Mouse (Mus musculus) cortical plate, adult 2 months (tissue): Measurements from ENCODE around the gene Miga1. TPM values are rescaled to one million over a fixed set of nuclear protein-coding genes. Genes with fewer than 3 reads are reported as not detected.

Source experiments
- H3K27ac ChIP-seq: fragments of 200-500 bp; 2 replicates; pipeline ENCODE4 v1.5.1; 2012; ENCODE audit warnings: low read length, control low read depth, inconsistent platforms; ENCODE audit not compliant: insufficient read depth
- H3K4me1 ChIP-seq: fragments of 200-500 bp; 2 replicates; pipeline ENCODE4 v1.6.1; 2011; ENCODE audit warnings: low read length; ENCODE audit not compliant: control insufficient read depth, insufficient read depth
- H3K4me3 ChIP-seq: fragments of 200-500 bp; 2 replicates; pipeline ENCODE4 v1.5.1; 2011; ENCODE audit warnings: mild to moderate bottlenecking, low read length, control low read depth; ENCODE audit not compliant: insufficient read depth
- CTCF ChIP-seq: fragments of 200-500 bp; IDR thresholded peaks from 2 replicates; pipeline ENCODE4 v1.5.1; 2011; ENCODE audit warnings: mild to moderate bottlenecking, control low read depth, low read length; ENCODE audit not compliant: insufficient read depth; ENCODE audit errors: extremely low read depth
- POLR2A ChIP-seq: fragments of 200-500 bp; IDR thresholded peaks from 2 replicates; pipeline ENCODE4 v1.6.1; 2011; ENCODE audit warnings: mild to moderate bottlenecking, low read length, control low read depth; ENCODE audit not compliant: insufficient read depth; ENCODE audit errors: extremely low read depth
- polyA plus RNA-seq: library from polyadenylated mRNA; depleted of rRNA; stranded (reverse); fragments of >200 nt; gene quantifications from 2 replicates; pipeline ENCODE4 v1.2.3, GENCODE M21; 2012

Gene Miga1
- polyA plus RNA-seq, 1 experiment = 50.7 TPM

GRCm38 (mm10) chr3:152290175-152290798 lies 49.9 kb downstream of the Miga1 start:
- TF ChIP-seq POLR2A (no peak), CTCF (no peak)
- Histone ChIP-seq H3K27ac (no peak overlapping the region), H3K4me3 (no peak overlapping the region), H3K4me1 (no peaks in the 10 kb centered on the region; the same call in 1 of the 2 replicates)

GRCm38 (mm10) chr3:152288740-152289139 lies 51.5 kb downstream of the Miga1 start:
- TF ChIP-seq CTCF = no peak
- no peak for TF ChIP-seq POLR2A
- Histone ChIP-seq H3K4me1 (no peaks in the 10 kb centered on the region), H3K27ac (no peak overlapping the region), H3K4me3 (no peak overlapping the region)

DNA sequence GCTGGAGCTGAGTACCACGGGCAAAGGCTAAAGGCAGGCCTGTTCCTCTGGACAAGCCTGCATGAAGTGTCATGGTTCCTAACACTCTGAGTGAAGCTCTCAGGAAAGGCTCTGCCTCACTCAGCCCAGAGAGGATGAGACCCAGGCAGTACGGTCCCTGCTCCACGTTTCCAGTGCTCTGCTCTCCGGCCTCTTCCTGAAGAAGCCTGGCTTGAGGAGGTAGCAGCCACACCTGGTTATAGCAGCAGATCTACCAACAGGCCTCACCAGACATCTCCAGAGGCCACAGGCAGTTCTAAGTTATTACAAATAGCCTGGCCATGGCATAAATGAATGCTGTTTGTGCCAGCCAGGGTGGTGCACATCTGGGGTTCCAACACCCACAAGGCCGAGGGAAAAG lies 51.9 kb downstream of the Miga1 start:
- H3K4me3 ChIP-seq = no peak overlapping the region
- no peak overlapping the region for H3K27ac ChIP-seq
- no peaks in the 10 kb centered on the region for H3K4me1 ChIP-seq
- TF ChIP-seq CTCF (no peak), POLR2A (no peak)

GRCm38 (mm10) chr3:152287810-152288209 lies 52.4 kb downstream of the Miga1 start:
- TF ChIP-seq POLR2A (no peak), CTCF (no peak)
- Histone ChIP-seq H3K4me1 (no peaks in the 10 kb centered on the region), H3K4me3 (no peak overlapping the region), H3K27ac (no peak overlapping the region)

- Histone ChIP-seq H3K27ac (no peak overlapping the region), H3K4me1 (no peaks in the 10 kb centered on the region), H3K4me3 (no peak overlapping the region)
- TF ChIP-seq CTCF = no peak
- TF ChIP-seq POLR2A = no peak
Measured at GRCm38 (mm10) chr3:152284759-152285158, 55.4 kb downstream of the Miga1 start.

- Histone ChIP-seq H3K27ac (no peak overlapping the region), H3K4me3 (no peak overlapping the region), H3K4me1 (no peaks in the 10 kb centered on the region)
- TF ChIP-seq POLR2A (no peak), CTCF (no peak)
Measured at GRCm38 (mm10) chr3:152284306-152284705, 55.9 kb downstream of the Miga1 start.

DNA sequence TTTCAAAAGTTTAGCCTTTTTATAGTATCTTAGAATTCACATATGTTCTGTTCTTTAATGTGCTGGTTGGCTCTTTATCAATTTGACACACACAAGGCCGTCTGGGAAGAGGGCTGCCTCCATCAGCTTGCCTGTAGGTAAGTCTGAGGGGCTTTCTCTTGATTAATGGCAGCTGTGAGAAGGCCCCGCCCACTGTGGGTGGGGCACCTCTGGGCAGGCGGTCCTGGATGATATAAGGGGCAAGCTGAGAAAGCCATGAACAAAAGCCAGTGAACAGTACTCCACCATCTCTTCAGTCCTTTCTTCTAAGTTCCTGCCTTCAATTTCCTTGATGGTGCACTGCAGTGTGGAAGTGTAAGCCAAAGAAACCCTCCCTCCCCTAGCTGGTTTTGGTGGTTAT lies 58.1 kb downstream of the Miga1 start:
- no peak overlapping the region for H3K4me3 ChIP-seq

DNA sequence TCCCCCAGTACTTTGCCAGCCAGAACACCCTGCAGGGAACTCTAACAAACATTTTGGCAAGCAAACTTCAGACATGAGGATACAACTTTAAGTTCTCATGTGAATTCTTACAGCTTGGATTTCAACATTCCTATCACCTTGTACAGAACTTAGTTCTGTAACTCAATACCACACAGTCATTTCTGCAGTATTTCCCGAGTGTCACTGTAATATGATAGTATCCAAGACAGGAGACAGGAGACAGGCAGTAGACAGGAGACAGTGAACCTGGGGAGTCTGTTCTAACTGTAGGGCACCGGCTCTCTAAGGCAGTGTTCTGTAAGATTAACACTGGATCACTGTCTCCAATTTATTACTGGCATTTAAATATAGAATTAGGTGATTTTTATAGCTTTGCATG lies 61.8 kb downstream of the Miga1 start:
- TF ChIP-seq CTCF (no peak), POLR2A (no peak)
- Histone ChIP-seq H3K27ac (no peak overlapping the region), H3K4me1 (no peaks in the 10 kb centered on the region), H3K4me3 (no peak overlapping the region)

More for the DNA sequence above, 58.1 kb downstream of the Miga1 start:
- TF ChIP-seq POLR2A = no peak
- TF ChIP-seq CTCF = no peak
- H3K4me1 ChIP-seq = no peaks in the 10 kb centered on the region
- H3K27ac ChIP-seq = no peak overlapping the region

DNA sequence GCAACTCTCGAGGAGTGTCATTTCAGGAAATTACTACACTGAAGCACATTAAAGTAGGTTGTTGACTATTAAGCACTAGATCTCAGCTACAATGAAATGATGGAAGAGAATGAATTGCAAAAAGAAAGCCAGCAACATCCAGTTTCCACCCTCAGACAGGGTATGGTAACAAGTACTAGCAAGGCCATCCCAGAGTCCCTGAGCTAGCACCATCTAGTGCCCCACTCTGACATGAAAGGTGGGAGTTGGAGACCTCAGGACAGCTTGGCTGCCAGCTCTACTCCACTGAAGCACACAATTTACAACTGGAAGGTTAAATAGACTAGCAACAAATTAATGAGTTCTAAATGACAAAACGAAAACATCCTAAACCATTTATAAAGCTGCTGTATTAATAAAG lies 62.3 kb downstream of the Miga1 start:
- H3K4me3 ChIP-seq = no peak overlapping the region
- H3K4me1 ChIP-seq = no peaks in the 10 kb centered on the region
- TF ChIP-seq CTCF (no peak), POLR2A (no peak)
- H3K27ac ChIP-seq = no peak overlapping the region

DNA sequence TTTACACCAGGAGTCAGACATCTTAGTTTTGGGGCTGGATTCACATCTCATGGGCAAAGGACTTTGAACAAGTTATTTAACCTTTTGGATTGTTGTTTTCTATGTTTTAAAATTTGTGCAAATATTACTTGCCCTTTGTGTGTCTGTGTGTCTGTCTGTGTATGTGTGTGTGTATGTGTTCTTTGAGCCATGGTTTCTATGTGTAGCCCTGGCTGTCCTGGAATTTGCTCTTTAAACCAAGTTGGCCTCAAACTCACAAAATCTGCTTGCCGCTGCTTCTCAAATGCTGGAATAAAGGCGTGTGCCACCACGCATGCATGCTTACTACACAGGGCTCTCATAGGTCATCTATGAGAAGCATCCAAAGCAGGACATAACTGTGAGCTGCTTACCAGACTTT lies 63.3 kb downstream of the Miga1 start:
- Histone ChIP-seq H3K27ac (no peak overlapping the region), H3K4me1 (no peaks in the 10 kb centered on the region), H3K4me3 (no peak overlapping the region)
- TF ChIP-seq CTCF = no peak
- no peak for TF ChIP-seq POLR2A
